Mouse (Mus musculus) spleen, postnatal 36 days (tissue): ENCODE data around the gene Klk13.
"Not testable (repeated sequence)": the region's sequence is repeated elsewhere in the genome, so short reads cannot be mapped to it uniquely, and the experiment has no call there.

Experiments
- DNase-seq, 2 experiments: peaks; one replicate each; pipeline ENCODE4 v3.0.0; 2022; ENCODE audit warnings: low spot score in 2 of 2, mixed read lengths in 1 of 2

Gene Klk13

GRCm38 (mm10) chr7:43712267-43712666 is at the start of gene Klk13:
Klk13 (plus strand) TSS chr7:43712567.
- DNase-seq = no peak

- no peak for DNase-seq
Observed at GRCm38 (mm10) chr7:43662804-43663203, 49.6 kb upstream of the Klk13 start.

GRCm38 (mm10) chr7:43667221-43667620 is 45.1 kb upstream of the Klk13 start:
- DNase-seq = not testable (repeated sequence)

GRCm38 (mm10) chr7:43668582-43668981 is 43.8 kb upstream of the Klk13 start:
- no peak for DNase-seq

GRCm38 (mm10) chr7:43671064-43671808 is 41.1 kb upstream of the Klk13 start:
- DNase-seq = no peak

- DNase-seq = peak; percentile 90
Observed at GRCm38 (mm10) chr7:43671809-43672580, 40.4 kb upstream of the Klk13 start, which contains the start of gene Ctu1. Ctu1 (plus strand) TSS chr7:43672016.

- no peak for DNase-seq
Observed at GRCm38 (mm10) chr7:43672581-43673260, 39.6 kb upstream of the Klk13 start.

GRCm38 (mm10) chr7:43675091-43675490 is 37.3 kb upstream of the Klk13 start:
- DNase-seq = no peak

- no peak for DNase-seq
Observed at GRCm38 (mm10) chr7:43678517-43678916, 33.9 kb upstream of the Klk13 start.

- no peak for DNase-seq
Observed at GRCm38 (mm10) chr7:43680960-43681359, 31.4 kb upstream of the Klk13 start.

- not testable (repeated sequence) for DNase-seq
Observed at GRCm38 (mm10) chr7:43682511-43682910, 29.9 kb upstream of the Klk13 start.

GRCm38 (mm10) chr7:43685088-43685487 is 27.3 kb upstream of the Klk13 start:
- DNase-seq = no peak

- DNase-seq = no peak
Observed at GRCm38 (mm10) chr7:43690118-43690517, 22.2 kb upstream of the Klk13 start, which contains the start of gene Klk14. Klk14 (plus strand) TSS chr7:43690418.

- no peak for DNase-seq
Observed at GRCm38 (mm10) chr7:43710031-43710430, 2.3 kb upstream of the Klk13 start.

- DNase-seq = no peak
Observed at GRCm38 (mm10) chr7:43712917-43713316, 550 bp downstream of the Klk13 start.

- DNase-seq = no peak
Observed at GRCm38 (mm10) chr7:43713741-43714351, 1.5 kb downstream of the Klk13 start.

- DNase-seq = peak in 1 of 2 experiments; percentile 19
Observed at GRCm38 (mm10) chr7:43747788-43748187, 35.4 kb downstream of the Klk13 start.

GRCm38 (mm10) chr7:43752806-43753205 is 40.4 kb downstream of the Klk13 start:
- DNase-seq = no peak

- DNase-seq = no peak
Observed at GRCm38 (mm10) chr7:43766484-43766883, 54.1 kb downstream of the Klk13 start.

GRCm38 (mm10) chr7:43768597-43768996 is 56.2 kb downstream of the Klk13 start, which contains the start of gene Klk12:
Klk12 (plus strand) TSS chr7:43768897.
- no peak for DNase-seq

- no peak for DNase-seq
Observed at GRCm38 (mm10) chr7:43769636-43770035, 57.3 kb downstream of the Klk13 start.

GRCm38 (mm10) chr7:43770701-43771100 is 58.3 kb downstream of the Klk13 start:
- no peak for DNase-seq
